Mouse (Mus musculus) testis, adult 2 months (tissue): Measurements from ENCODE around the gene Cd80.

ENCODE experiments used
- CTCF ChIP-seq: fragments of 200-500 bp; IDR thresholded peaks from 2 replicates; pipeline ENCODE4 v1.5.1; 2012; ENCODE audit warnings: low read depth, mild to moderate bottlenecking, inconsistent platforms, low read length, moderate library complexity; ENCODE audit not compliant: control insufficient read depth, insufficient read depth, insufficient replicate concordance
- POLR2A ChIP-seq: fragments of 200-500 bp; IDR thresholded peaks from 2 replicates; pipeline ENCODE4 v1.6.1; 2012; ENCODE audit warnings: low read depth, mild to moderate bottlenecking, inconsistent platforms, low read length, moderate library complexity; ENCODE audit not compliant: control insufficient read depth

- TF ChIP-seq CTCF (no peak), POLR2A (no peak)
Measured at GRCm38 (mm10) chr16:38445576-38445975, 9.8 kb upstream of the Cd80 start.
